14 mouse cellular contexts compared by ENCODE assay signal in genomic region chr17:73270871-73271796, GRCm38 (mm10).
A peak's percentile ranks its signal among the peaks of the same experiment; 100 is the strongest.
DNase-seq lines count a peak whose midpoint lies in the region; ATAC-seq lines count a peak whose summit lies in the region.
"Had no signal": no experiment of that assay in that cellular context is flagged by ENCODE, and none has a peak within 500 bp of the region (broad histone marks: within the 10 kb centered on the region; RNA-seq: fewer than 3 reads in every experiment).

No protein-coding gene starts in this region.

- H3K4me2 ChIP-seq in hindbrain, embryonic 15.5 days: peak overlapping the region; percentile 11; the same call in 1 of the 2 replicates
- H3K4me2 ChIP-seq in hindbrain, embryonic 12.5 days (replicated peaks): no peak overlapping the region
- H3K4me2 ChIP-seq: heart, embryonic 15.5 days; midbrain, embryonic 12.5 days had no signal

- H3K4me3 ChIP-seq in hindbrain, embryonic 15.5 days: no peak overlapping the region
- H3K4me3 ChIP-seq in hindbrain, embryonic 12.5 days: no peak overlapping the region
- H3K4me3 ChIP-seq: embryonic facial prominence, embryonic 10.5 days; heart, embryonic 15.5 days; midbrain, embryonic 12.5 days had no signal

- H3K9me3 ChIP-seq in hindbrain, embryonic 15.5 days: no peaks in the 10 kb centered on the region
- no peaks in the 10 kb centered on the region for H3K9me3 ChIP-seq in hindbrain, embryonic 12.5 days (replicated peaks)
- H3K9me3 ChIP-seq: embryonic facial prominence, embryonic 10.5 days; heart, embryonic 15.5 days; midbrain, embryonic 12.5 days had no signal

- peak; percentile 75 for ATAC-seq in hindbrain, embryonic 15.5 days (ENCODE audit: low FRiP score, low read depth)
- no peak for ATAC-seq in hindbrain, embryonic 12.5 days (ENCODE audit: low FRiP score)
- ATAC-seq in activated CD4-positive, CD25-positive, alpha-beta regulatory T cell, adult 4 months: peak; percentile 86
- ATAC-seq in erythroid progenitor cell, adult 5-6 weeks (replicated peaks; ENCODE audit: low FRiP score, poor library complexity, severe bottlenecking): no peak

- no peaks in the 10 kb centered on the region for H3K36me3 ChIP-seq in hindbrain, embryonic 15.5 days
- no peaks in the 10 kb centered on the region for H3K36me3 ChIP-seq in hindbrain, embryonic 12.5 days
- H3K36me3 ChIP-seq: embryonic facial prominence, embryonic 10.5 days; G1E; heart, embryonic 15.5 days; midbrain, embryonic 12.5 days had no signal

- peak overlapping the region; percentile 70 for H3K27ac ChIP-seq in hindbrain, embryonic 15.5 days (replicated peaks)
- H3K27ac ChIP-seq in hindbrain, embryonic 12.5 days: no peak overlapping the region
- H3K27ac ChIP-seq: embryonic facial prominence, embryonic 10.5 days; heart, embryonic 15.5 days; midbrain, embryonic 12.5 days had no signal

- H3K9ac ChIP-seq in hindbrain, embryonic 15.5 days: no peak overlapping the region
- H3K9ac ChIP-seq in hindbrain, embryonic 12.5 days: no peak overlapping the region
- H3K9ac ChIP-seq: heart, embryonic 15.5 days; midbrain, embryonic 12.5 days had no signal

- DNase-seq in CD4-positive, CD25-positive, alpha-beta regulatory T cell, adult 2 months (ENCODE audit: low read depth, low spot score): peak; percentile 74
- DNase-seq in layer of hippocampus, adult 8-10 months (ENCODE audit: low spot score in 2 of 2): peak; percentile 40 to 47
- DNase-seq in lung, postnatal 14 days: no peak
- DNase-seq: adrenal gland, postnatal 25 days; lung, adult 18-20 months; thymus, postnatal 25 days had no signal

- H3K4me1 ChIP-seq in hindbrain, embryonic 15.5 days (replicated peaks): peaks cover 14% of the 10 kb centered on the region
- no peaks in the 10 kb centered on the region for H3K4me1 ChIP-seq in hindbrain, embryonic 12.5 days
- H3K4me1 ChIP-seq: embryonic facial prominence, embryonic 10.5 days; midbrain, embryonic 12.5 days had no signal

- WGBS in hindbrain, embryonic 15.5 days: 74% methylated on average over 15 of the region's 15 CpGs
- WGBS in hindbrain, embryonic 12.5 days: 75% methylated on average over 15 of the region's 15 CpGs

- H3K27me3 ChIP-seq in hindbrain, embryonic 15.5 days: no peaks in the 10 kb centered on the region
- H3K27me3 ChIP-seq in hindbrain, embryonic 12.5 days: no peaks in the 10 kb centered on the region
- H3K27me3 ChIP-seq: heart, embryonic 15.5 days; midbrain, embryonic 12.5 days had no signal

Comparison
In these comparisons a context has a peak if more than half of its experiments do, and no peak if none do; other contexts are left out.
1. ATAC-seq: peak in hindbrain, embryonic 15.5 days (single experiment) and activated CD4-positive, CD25-positive, alpha-beta regulatory T cell, adult 4 months (single experiment); none in hindbrain, embryonic 12.5 days (single experiment) and erythroid progenitor cell, adult 5-6 weeks (single experiment).